Mouse (Mus musculus) testis, adult 2 months (tissue): ENCODE measurements around the gene Grid1.

Experiments used
- CTCF ChIP-seq: fragments of 200-500 bp; IDR thresholded peaks from 2 replicates; pipeline ENCODE4 v1.5.1; 2012; ENCODE audit warnings: low read depth, mild to moderate bottlenecking, inconsistent platforms, low read length, moderate library complexity; ENCODE audit not compliant: control insufficient read depth, insufficient read depth, insufficient replicate concordance
- POLR2A ChIP-seq: fragments of 200-500 bp; IDR thresholded peaks from 2 replicates; pipeline ENCODE4 v1.6.1; 2012; ENCODE audit warnings: low read depth, mild to moderate bottlenecking, inconsistent platforms, low read length, moderate library complexity; ENCODE audit not compliant: control insufficient read depth

DNA sequence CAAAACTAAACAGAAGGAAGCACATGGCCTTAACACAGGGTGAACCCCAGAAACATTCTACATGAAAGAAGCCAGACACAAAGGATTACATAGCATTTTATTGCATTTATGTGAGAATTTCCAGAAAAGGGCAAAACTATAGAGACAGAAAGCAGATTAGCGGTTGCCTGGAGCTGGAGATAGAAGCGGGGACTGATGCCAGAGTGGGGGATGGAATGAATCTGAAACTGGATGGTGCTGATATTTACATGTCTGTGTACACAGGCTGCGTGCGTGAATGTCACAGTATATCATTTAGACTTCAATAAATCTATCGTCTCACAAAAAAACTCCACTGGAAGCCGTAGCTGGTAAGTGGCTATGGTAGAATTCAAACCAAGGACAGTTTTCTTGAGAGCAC is 96.4 kb downstream of the Grid1 start:
- TF ChIP-seq POLR2A (no peak), CTCF (no peak)
